Mouse (Mus musculus) adrenal gland, postnatal 0 days (tissue): ENCODE results near the gene Pitpnm1. TPM values are rescaled to one million over a fixed set of nuclear protein-coding genes. Genes with fewer than 3 reads are reported as not detected.

Experiments
- polyA plus RNA-seq: library from polyadenylated mRNA; unstranded; fragments of >200 nt; fragmentation: Nextera tagmentation; extraction: Ambion mirVana; gene quantifications from 2 replicates; pipeline ENCODE4 v1.2.1, GENCODE M21; 2015

Pitpnm1 gene
- polyA plus RNA-seq, result 12.9 and 14.0 TPM in 2 replicates

GRCm38 (mm10) chr19:4099837-4100717 lies at the start of gene Pitpnm1:
Pitpnm1 (plus strand) TSS chr19:4099998.

GRCm38 (mm10) chr19:4059069-4059740 lies 40.6 kb upstream of the Pitpnm1 start, which contains the start of gene Gstp3:
Gstp3 (minus strand) TSS chr19:4059569.

GRCm38 (mm10) chr19:4081394-4081793 lies 18.4 kb upstream of the Pitpnm1 start, which contains the start of gene Cabp2:
Cabp2 (plus strand) TSS chr19:4081578.

GRCm38 (mm10) chr19:4096642-4097440 lies 3.0 kb upstream of the Pitpnm1 start, which contains the start of gene Cdk2ap2:
Cdk2ap2 (plus strand) TSS chr19:4097182.

GRCm38 (mm10) chr19:4125741-4126696 lies 26.2 kb downstream of the Pitpnm1 start, which contains the start of gene Aip:
Aip (minus strand) TSS chr19:4125858.

GRCm38 (mm10) chr19:4139446-4139845 lies 39.6 kb downstream of the Pitpnm1 start, which contains the start of gene Gpr152:
Gpr152 (plus strand) TSS chr19:4139787.

GRCm38 (mm10) chr19:4143759-4144268 lies 44.0 kb downstream of the Pitpnm1 start, which contains the start of gene Cabp4:
Cabp4 (minus strand) TSS chr19:4144033.

GRCm38 (mm10) chr19:4148491-4148806 lies 48.7 kb downstream of the Pitpnm1 start, which contains the start of gene Coro1b:
Coro1b (plus strand) TSS chr19:4148619.

GRCm38 (mm10) chr19:4153232-4153654 lies 53.4 kb downstream of the Pitpnm1 start, which contains the start of gene Ptprcap:
Ptprcap (plus strand) TSS chr19:4153604.

GRCm38 (mm10) chr19:4162646-4163542 lies 63.1 kb downstream of the Pitpnm1 start, which contains the start of gene Rps6kb2:
Rps6kb2 (minus strand) TSS chr19:4163354.

Other genes starting within 250 kb of the Pitpnm1 start
- gene Chka, start 248.2 kb upstream of the Pitpnm1 start, polyA plus RNA-seq, result 22.5 and 45.6 TPM in 2 replicates
- gene Tcirg1, start 192.9 kb upstream of the Pitpnm1 start, polyA plus RNA-seq, result 25.1 and 40.7 TPM in 2 replicates
- gene Ndufs8, start 187.2 kb upstream of the Pitpnm1 start, polyA plus RNA-seq, result 485 and 531 TPM in 2 replicates
- gene Aldh3b1, start 170.2 kb upstream of the Pitpnm1 start, polyA plus RNA-seq, result 81.3 and 172 TPM in 2 replicates
- 35.9 and 57.3 TPM in 2 replicates for gene Unc93b1, start 164.8 kb upstream of the Pitpnm1 start, polyA plus RNA-seq
- 0.09 TPM in 1 of 2 replicates, not detected in the other for gene Aldh3b3, start 141.4 kb upstream of the Pitpnm1 start, polyA plus RNA-seq
- 0.28 and 0.51 TPM in 2 replicates for gene Aldh3b2, start 127.7 kb upstream of the Pitpnm1 start, polyA plus RNA-seq
- 19.0 and 38.9 TPM in 2 replicates for gene Acy3, start 113.4 kb upstream of the Pitpnm1 start, polyA plus RNA-seq
- gene Tbx10, start 107.2 kb upstream of the Pitpnm1 start, polyA plus RNA-seq, result not detected in 2 replicates
- gene Nudt8, start 99.4 kb upstream of the Pitpnm1 start, polyA plus RNA-seq, result 47.5 and 51.7 TPM in 2 replicates
- gene Gm49405, start 99.4 kb upstream of the Pitpnm1 start, polyA plus RNA-seq, result 0.63 and 1.1 TPM in 2 replicates
- gene Doc2g, start 96.7 kb upstream of the Pitpnm1 start, polyA plus RNA-seq, result 1.3 and 1.9 TPM in 2 replicates
- gene Ndufv1, start 87.2 kb upstream of the Pitpnm1 start, polyA plus RNA-seq, result 157 and 202 TPM in 2 replicates
- 407 and 489 TPM in 2 replicates for gene Gstp1, start 62.0 kb upstream of the Pitpnm1 start, polyA plus RNA-seq
- 6.0 and 9.7 TPM in 2 replicates for gene Gstp2, start 54.0 kb upstream of the Pitpnm1 start, polyA plus RNA-seq
- 3.0 and 3.5 TPM in 2 replicates for gene Gstp3, start 40.4 kb upstream of the Pitpnm1 start, polyA plus RNA-seq
- gene Cabp2, start 18.4 kb upstream of the Pitpnm1 start, polyA plus RNA-seq, result not detected in 2 replicates
- 66.6 and 102 TPM in 2 replicates for gene Cdk2ap2, start 2.8 kb upstream of the Pitpnm1 start, polyA plus RNA-seq
- 78.0 and 102 TPM in 2 replicates for gene Aip, start 25.9 kb downstream of the Pitpnm1 start, polyA plus RNA-seq
- gene Gpr152, start 39.8 kb downstream of the Pitpnm1 start, polyA plus RNA-seq, result not detected in 2 replicates
- gene Cabp4, start 44.0 kb downstream of the Pitpnm1 start, polyA plus RNA-seq, result 0.03 and 0.06 TPM in 2 replicates
- 169 and 210 TPM in 2 replicates for gene Coro1b, start 48.6 kb downstream of the Pitpnm1 start, polyA plus RNA-seq
- gene Ptprcap, start 53.6 kb downstream of the Pitpnm1 start, polyA plus RNA-seq, result 2.5 and 4.9 TPM in 2 replicates
- 30.3 and 45.3 TPM in 2 replicates for gene Rps6kb2, start 63.4 kb downstream of the Pitpnm1 start, polyA plus RNA-seq
- 3.3 and 4.0 TPM in 2 replicates for gene Carns1, start 75.5 kb downstream of the Pitpnm1 start, polyA plus RNA-seq
- gene Tbc1d10c, start 91.3 kb downstream of the Pitpnm1 start, polyA plus RNA-seq, result 3.2 and 4.0 TPM in 2 replicates
- 713 and 730 TPM in 2 replicates for gene Ppp1ca, start 92.1 kb downstream of the Pitpnm1 start, polyA plus RNA-seq
- 11.1 and 14.0 TPM in 2 replicates for gene Rad9a, start 101.7 kb downstream of the Pitpnm1 start, polyA plus RNA-seq
- 3.1 and 4.0 TPM in 2 replicates for gene Clcf1, start 114.2 kb downstream of the Pitpnm1 start, polyA plus RNA-seq
- gene AC109138.7, start 114.4 kb downstream of the Pitpnm1 start, polyA plus RNA-seq, result not detected in 2 replicates
- 63.7 and 66.1 TPM in 2 replicates for gene Pold4, start 131.9 kb downstream of the Pitpnm1 start, polyA plus RNA-seq
- 10.8 and 19.7 TPM in 2 replicates for gene Ssh3, start 169.2 kb downstream of the Pitpnm1 start, polyA plus RNA-seq
- 5.3 and 7.1 TPM in 2 replicates for gene Ankrd13d, start 183.1 kb downstream of the Pitpnm1 start, polyA plus RNA-seq
- gene Grk2, start 206.2 kb downstream of the Pitpnm1 start, polyA plus RNA-seq, result 11.0 and 11.6 TPM in 2 replicates